Mouse (Mus musculus): ENCODE measurements at regions not wholly inside any gene's neighbourhood (a gene's known extent, or its start where the extent isn't known, plus 50 kb on each side); places are given as distances from the start of the nearest gene placed in this dataset.

- Histone ChIP-seq H3K4me3 (replicated peaks; ENCODE audit: low read length) (no peak overlapping the region), H3K9me3 (ENCODE audit: low read length) (peaks cover 22% of the 10 kb centered on the region), H3K4me1 (replicated peaks; ENCODE audit: low read depth, low read length) (no peaks in the 10 kb centered on the region), H3K27me3 (ENCODE audit: insufficient read depth, low read length) (no peaks in the 10 kb centered on the region), H3K36me3 (ENCODE audit: insufficient read depth, low read length) (no peaks in the 10 kb centered on the region)
- TF ChIP-seq NANOG (IDR thresholded peaks at IDR 0.05; ENCODE audit: borderline replicate concordance, low read length) (no peak), POU5F1 (IDR thresholded peaks at IDR 0.05; ENCODE audit: borderline replicate concordance, low read length) (no peak), CTCF (conservative IDR thresholded peaks at IDR 0.05; ENCODE audit: low read length) (no peak)
These were observed 98.6 kb upstream of the Samsn1 start for GRCm38 (mm10) chr16:76120712-76121111.

GRCm38 (mm10) chr16:76110383-76110782 lies 88.3 kb upstream of the Samsn1 start:
- no peaks in the 10 kb centered on the region for H3K36me3 ChIP-seq (ENCODE audit: insufficient read depth, low read length)
- no peak overlapping the region for H3K4me3 ChIP-seq (replicated peaks; ENCODE audit: low read length)
- peaks cover 7% of the 10 kb centered on the region; the same call in 1 of the 2 replicates for H3K9me3 ChIP-seq (ENCODE audit: low read length)
- H3K27me3 ChIP-seq (ENCODE audit: insufficient read depth, low read length), result no peaks in the 10 kb centered on the region
- no peaks in the 10 kb centered on the region for H3K4me1 ChIP-seq (replicated peaks; ENCODE audit: low read depth, low read length)
- no peak for TF ChIP-seq CTCF (conservative IDR thresholded peaks at IDR 0.05; ENCODE audit: low read length)
- TF ChIP-seq POU5F1 (IDR thresholded peaks at IDR 0.05; ENCODE audit: borderline replicate concordance, low read length), result no peak
- no peak for TF ChIP-seq NANOG (IDR thresholded peaks at IDR 0.05; ENCODE audit: borderline replicate concordance, low read length)

GRCm38 (mm10) chr16:76108464-76108863 lies 86.4 kb upstream of the Samsn1 start:
- Histone ChIP-seq H3K4me1 (replicated peaks; ENCODE audit: low read depth, low read length) (no peaks in the 10 kb centered on the region), H3K4me3 (replicated peaks; ENCODE audit: low read length) (no peak overlapping the region), H3K27me3 (ENCODE audit: insufficient read depth, low read length) (no peaks in the 10 kb centered on the region), H3K9me3 (ENCODE audit: low read length) (peaks cover 10% of the 10 kb centered on the region; the same call in 1 of the 2 replicates), H3K36me3 (ENCODE audit: insufficient read depth, low read length) (no peaks in the 10 kb centered on the region)
- TF ChIP-seq CTCF (conservative IDR thresholded peaks at IDR 0.05; ENCODE audit: low read length) (no peak), POU5F1 (IDR thresholded peaks at IDR 0.05; ENCODE audit: borderline replicate concordance, low read length) (no peak), NANOG (IDR thresholded peaks at IDR 0.05; ENCODE audit: borderline replicate concordance, low read length) (no peak)

GRCm38 (mm10) chr16:76104673-76105072 lies 82.6 kb upstream of the Samsn1 start:
- H3K9me3 ChIP-seq (ENCODE audit: low read length), result peaks cover 7% of the 10 kb centered on the region
- H3K36me3 ChIP-seq (ENCODE audit: insufficient read depth, low read length), result no peaks in the 10 kb centered on the region
- no peaks in the 10 kb centered on the region for H3K4me1 ChIP-seq (replicated peaks; ENCODE audit: low read depth, low read length)
- H3K27me3 ChIP-seq (ENCODE audit: insufficient read depth, low read length), result no peaks in the 10 kb centered on the region
- no peak overlapping the region for H3K4me3 ChIP-seq (replicated peaks; ENCODE audit: low read length)
- no peak for TF ChIP-seq POU5F1 (IDR thresholded peaks at IDR 0.05; ENCODE audit: borderline replicate concordance, low read length)
- TF ChIP-seq NANOG (IDR thresholded peaks at IDR 0.05; ENCODE audit: borderline replicate concordance, low read length), result no peak
- no peak for TF ChIP-seq CTCF (conservative IDR thresholded peaks at IDR 0.05; ENCODE audit: low read length)

GRCm38 (mm10) chr16:76101773-76102172 lies 79.7 kb upstream of the Samsn1 start:
- Histone ChIP-seq H3K36me3 (ENCODE audit: insufficient read depth, low read length) (no peaks in the 10 kb centered on the region), H3K9me3 (ENCODE audit: low read length) (peaks cover 12% of the 10 kb centered on the region), H3K4me1 (replicated peaks; ENCODE audit: low read depth, low read length) (no peaks in the 10 kb centered on the region), H3K4me3 (replicated peaks; ENCODE audit: low read length) (no peak overlapping the region), H3K27me3 (ENCODE audit: insufficient read depth, low read length) (no peaks in the 10 kb centered on the region)
- TF ChIP-seq POU5F1 (IDR thresholded peaks at IDR 0.05; ENCODE audit: borderline replicate concordance, low read length) (no peak), NANOG (IDR thresholded peaks at IDR 0.05; ENCODE audit: borderline replicate concordance, low read length) (no peak), CTCF (conservative IDR thresholded peaks at IDR 0.05; ENCODE audit: low read length) (no peak)

- Histone ChIP-seq H3K4me3 (replicated peaks; ENCODE audit: low read length) (no peak overlapping the region), H3K9me3 (ENCODE audit: low read length) (peaks cover 5% of the 10 kb centered on the region), H3K4me1 (replicated peaks; ENCODE audit: low read depth, low read length) (no peaks in the 10 kb centered on the region), H3K36me3 (ENCODE audit: insufficient read depth, low read length) (no peaks in the 10 kb centered on the region), H3K27me3 (ENCODE audit: insufficient read depth, low read length) (no peaks in the 10 kb centered on the region)
- TF ChIP-seq POU5F1 (IDR thresholded peaks at IDR 0.05; ENCODE audit: borderline replicate concordance, low read length), result no peak
These were observed 75.7 kb upstream of the Samsn1 start for GRCm38 (mm10) chr16:76097808-76098207.

- no peaks in the 10 kb centered on the region for H3K36me3 ChIP-seq (ENCODE audit: insufficient read depth, low read length)
- no peaks in the 10 kb centered on the region for H3K4me1 ChIP-seq (replicated peaks; ENCODE audit: low read depth, low read length)
- H3K9me3 ChIP-seq (ENCODE audit: low read length), result peaks cover 5% of the 10 kb centered on the region
- H3K27me3 ChIP-seq (ENCODE audit: insufficient read depth, low read length), result no peaks in the 10 kb centered on the region
- TF ChIP-seq CTCF (conservative IDR thresholded peaks at IDR 0.05; ENCODE audit: low read length) (no peak), POU5F1 (IDR thresholded peaks at IDR 0.05; ENCODE audit: borderline replicate concordance, low read length) (no peak), NANOG (IDR thresholded peaks at IDR 0.05; ENCODE audit: borderline replicate concordance, low read length) (no peak)
- no peak overlapping the region for H3K4me3 ChIP-seq (replicated peaks; ENCODE audit: low read length)
These were observed 74.3 kb upstream of the Samsn1 start for GRCm38 (mm10) chr16:76096363-76096762.

GRCm38 (mm10) chr16:76085363-76085762 lies 63.3 kb upstream of the Samsn1 start:
- TF ChIP-seq NANOG (IDR thresholded peaks at IDR 0.05; ENCODE audit: borderline replicate concordance, low read length) (no peak), POU5F1 (IDR thresholded peaks at IDR 0.05; ENCODE audit: borderline replicate concordance, low read length) (no peak), CTCF (conservative IDR thresholded peaks at IDR 0.05; ENCODE audit: low read length) (no peak)

GRCm38 (mm10) chr16:76082465-76082864 lies 60.4 kb upstream of the Samsn1 start:
- Histone ChIP-seq H3K9me3 (ENCODE audit: low read length) (peaks cover 7% of the 10 kb centered on the region; the same call in 1 of the 2 replicates), H3K4me3 (replicated peaks; ENCODE audit: low read length) (no peak overlapping the region)
- TF ChIP-seq CTCF (conservative IDR thresholded peaks at IDR 0.05; ENCODE audit: low read length) (no peak), POU5F1 (IDR thresholded peaks at IDR 0.05; ENCODE audit: borderline replicate concordance, low read length) (no peak), NANOG (IDR thresholded peaks at IDR 0.05; ENCODE audit: borderline replicate concordance, low read length) (no peak)

More at GRCm38 (mm10) chr16:76085363-76085762, 63.3 kb upstream of the Samsn1 start:
- Histone ChIP-seq H3K4me1 (replicated peaks; ENCODE audit: low read depth, low read length) (no peaks in the 10 kb centered on the region), H3K36me3 (ENCODE audit: insufficient read depth, low read length) (no peaks in the 10 kb centered on the region), H3K9me3 (ENCODE audit: low read length) (peaks cover 7% of the 10 kb centered on the region; the same call in 1 of the 2 replicates), H3K4me3 (replicated peaks; ENCODE audit: low read length) (no peak overlapping the region), H3K27me3 (ENCODE audit: insufficient read depth, low read length) (no peaks in the 10 kb centered on the region)

More at GRCm38 (mm10) chr16:76082465-76082864, 60.4 kb upstream of the Samsn1 start:
- Histone ChIP-seq H3K27me3 (ENCODE audit: insufficient read depth, low read length) (no peaks in the 10 kb centered on the region), H3K36me3 (ENCODE audit: insufficient read depth, low read length) (no peaks in the 10 kb centered on the region), H3K4me1 (replicated peaks; ENCODE audit: low read depth, low read length) (no peaks in the 10 kb centered on the region)
